Mouse (Mus musculus): ENCODE results near the gene Nod2. TPM values are rescaled to one million over a fixed set of nuclear protein-coding genes. Genes with fewer than 3 reads are reported as not detected.

The Nod2 gene
- total RNA-seq, 2 experiments from 2014 or later, result 0.31 to 0.53 TPM

- intact Hi-C loops (cut with DNase I), result loop anchor here (2.0 to 5.0 kb wide), 3 partner anchors 54 to 355 kb away; partner anchors contain the start of gene Brd7
- peak; percentile 77 for DNase-seq
- peak; percentile 97 for TF ChIP-seq CTCF (IDR thresholded peaks at IDR 0.05)
- H3K4me3 ChIP-seq, result no peak overlapping the region
- H3K27ac ChIP-seq, result no peak overlapping the region
Observed at GRCm38 (mm10) chr8:88621408-88621807, 25.7 kb upstream of the Nod2 start.

GRCm38 (mm10) chr8:88623351-88623750, 23.8 kb upstream of the Nod2 start:
- intact Hi-C loops (cut with DNase I), result loop anchor here (5.0 kb wide), 1 partner anchor 56 kb away; no protein-coding TSS in a partner anchor
- Histone ChIP-seq H3K27ac (no peak overlapping the region), H3K4me3 (no peak overlapping the region)
- no peak for TF ChIP-seq CTCF (IDR thresholded peaks at IDR 0.05)
- DNase-seq, result no peak

GRCm38 (mm10) chr8:88624276-88624675, 22.8 kb upstream of the Nod2 start:
- no peak overlapping the region for H3K4me3 ChIP-seq
- DNase-seq, result no peak
- intact Hi-C loops (cut with DNase I), result loop anchor here (5.0 kb wide), 1 partner anchor 57 kb away; no protein-coding TSS in a partner anchor
- TF ChIP-seq CTCF (IDR thresholded peaks at IDR 0.05), result no peak
- no peak overlapping the region for H3K27ac ChIP-seq

GRCm38 (mm10) chr8:88626433-88626832, 20.7 kb upstream of the Nod2 start:
- no peak for TF ChIP-seq CTCF (IDR thresholded peaks at IDR 0.05)
- no peak for DNase-seq
- Histone ChIP-seq H3K27ac (no peak overlapping the region), H3K4me3 (no peak overlapping the region)
- intact Hi-C loops (cut with DNase I), result loop anchor here (2.0 kb wide), 1 partner anchor 70 kb away; the partner anchor contains the start of gene Cyld

- peak overlapping the region; percentile 77 for H3K27ac ChIP-seq
- DNase-seq, result no peak
- intact Hi-C loops (cut with DNase I), result loop anchor here (2.0 kb wide), 1 partner anchor 70 kb away; the partner anchor contains the start of gene Cyld
- TF ChIP-seq CTCF (IDR thresholded peaks at IDR 0.05), result no peak
- H3K4me3 ChIP-seq, result peak overlapping the region; percentile 82
Observed at GRCm38 (mm10) chr8:88626940-88627264, 20.2 kb upstream of the Nod2 start.

GRCm38 (mm10) chr8:88627265-88627991, 19.7 kb upstream of the Nod2 start:
- peak overlapping the region; percentile 87 for H3K27ac ChIP-seq
- intact Hi-C loops (cut with DNase I), result loop anchor here (2.0 kb wide), 1 partner anchor 69 kb away; the partner anchor contains the start of gene Cyld
- TF ChIP-seq CTCF (IDR thresholded peaks at IDR 0.05), result 0 out of 2 replicates have a peak, but pooled peaks have one; percentile 13
- peak; percentile 89 for DNase-seq
- H3K4me3 ChIP-seq, result peak overlapping the region; percentile 82

DNA sequence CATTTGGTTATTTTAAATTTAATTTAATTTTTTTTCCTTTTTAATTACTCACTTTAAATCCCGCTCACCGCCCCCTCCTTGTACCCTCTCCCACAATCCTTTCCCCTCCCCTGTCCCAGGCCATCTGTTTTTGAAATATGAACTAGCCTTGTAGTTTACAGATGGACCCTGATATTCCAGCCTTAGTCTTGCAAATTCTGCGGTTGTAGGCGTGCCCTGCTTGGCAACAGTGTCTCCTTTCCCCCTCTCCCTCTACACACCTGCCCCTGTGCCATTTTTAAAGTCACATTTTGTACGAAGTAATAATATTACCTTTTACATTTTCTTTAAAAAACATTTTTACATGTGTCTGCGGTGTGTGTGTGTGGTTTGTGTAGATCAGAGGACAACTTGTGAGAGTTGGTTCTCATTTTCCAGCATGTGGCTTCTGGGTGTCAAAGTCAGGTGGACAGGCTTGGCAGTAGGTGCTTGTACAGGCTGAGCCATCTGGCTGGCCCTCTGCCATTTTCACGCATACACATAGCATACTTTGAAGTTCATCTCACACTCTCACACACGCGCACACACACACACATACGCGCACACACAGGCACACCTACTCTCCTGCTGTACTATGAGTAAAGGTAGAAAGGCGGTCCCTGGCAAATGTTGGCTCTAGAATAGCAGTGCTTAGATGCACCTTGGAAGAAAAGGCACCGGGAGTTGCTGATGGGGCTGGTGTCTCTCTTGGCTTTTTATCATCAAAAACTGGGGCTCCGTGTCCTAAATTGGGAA, 18.9 kb upstream of the Nod2 start:
- peak overlapping the region; percentile 82 for H3K4me3 ChIP-seq
- TF ChIP-seq CTCF (IDR thresholded peaks at IDR 0.05), result no peak
- intact Hi-C loops (cut with DNase I), result no loop called here
- DNase-seq, result no peak
- peak overlapping the region; percentile 87 for H3K27ac ChIP-seq

DNA sequence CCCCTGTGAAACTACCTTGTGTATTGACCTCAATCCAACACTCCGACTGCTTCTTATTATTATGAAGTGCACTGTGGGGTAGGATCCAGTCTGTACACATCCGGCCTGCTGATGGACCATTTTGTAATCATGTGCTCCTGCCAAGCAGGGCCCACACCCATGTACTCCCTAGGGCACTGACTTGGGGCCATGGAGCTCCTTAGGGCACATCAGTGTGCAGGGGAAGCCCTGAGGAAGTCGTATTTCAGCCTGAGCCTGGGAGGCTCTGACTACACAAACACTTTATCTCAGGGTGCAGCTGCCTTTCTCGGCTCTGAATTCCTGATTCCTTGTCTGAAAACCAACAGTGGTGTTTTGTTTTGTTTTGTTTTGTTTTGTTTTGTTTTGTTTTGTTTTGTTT, 16.9 kb upstream of the Nod2 start:
- TF ChIP-seq CTCF (IDR thresholded peaks at IDR 0.05), result no peak
- DNase-seq, result peak; percentile 47
- intact Hi-C loops (cut with DNase I), result no loop called here
- H3K27ac ChIP-seq, result peak overlapping the region; percentile 28; the same call in 1 of the 2 replicates
- H3K4me3 ChIP-seq, result no peak overlapping the region

DNA sequence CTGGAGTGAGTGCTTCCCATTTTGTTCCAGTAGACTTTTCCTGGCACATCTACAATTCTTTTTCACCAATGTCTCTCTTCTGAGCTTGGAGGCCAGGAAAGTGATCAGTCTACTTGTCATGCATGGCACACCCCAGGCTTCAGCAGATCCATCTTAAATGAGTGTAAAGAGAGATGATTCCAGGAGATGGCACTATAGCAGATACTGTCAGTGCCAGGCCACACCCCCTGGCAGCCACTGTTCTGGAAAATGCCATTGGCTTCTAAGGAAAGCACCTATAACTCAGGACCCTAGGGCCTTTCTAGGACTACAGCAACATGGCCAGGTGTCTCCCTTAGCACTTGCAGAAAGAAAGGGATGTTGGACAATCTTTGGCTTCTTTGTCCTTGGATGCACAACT, 16.0 kb upstream of the Nod2 start:
- no peak overlapping the region for H3K27ac ChIP-seq
- H3K4me3 ChIP-seq, result no peak overlapping the region
- peak; percentile 38 for TF ChIP-seq CTCF (IDR thresholded peaks at IDR 0.05)
- intact Hi-C loops (cut with DNase I), result no loop called here
- peak; percentile 31 for DNase-seq

DNA sequence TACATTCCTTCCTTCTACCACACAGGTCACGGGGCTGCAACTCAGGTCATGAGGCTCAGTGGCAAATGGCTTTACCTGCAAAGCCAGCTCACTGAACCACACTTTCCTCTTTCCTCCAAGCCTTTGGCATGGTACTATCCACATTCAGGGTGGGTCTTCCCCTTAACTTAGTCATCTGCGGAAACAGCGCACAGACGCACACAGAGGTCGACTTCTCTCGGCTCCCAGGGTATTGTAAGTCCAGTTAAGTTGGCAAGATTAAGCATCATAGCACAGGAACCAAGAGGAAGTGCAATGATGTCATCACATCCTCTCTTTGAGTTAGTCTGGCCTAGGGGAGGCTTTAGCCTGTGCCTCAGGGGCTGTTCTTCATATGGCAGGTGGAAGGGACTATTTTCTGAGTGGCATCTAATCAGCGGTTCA, 13.8 kb upstream of the Nod2 start:
- no peak for TF ChIP-seq CTCF (IDR thresholded peaks at IDR 0.05)
- H3K27ac ChIP-seq, result peak overlapping the region; percentile 68
- intact Hi-C loops (cut with DNase I), result no loop called here
- DNase-seq, result no peak
- H3K4me3 ChIP-seq, result 0 out of 2 replicates have a peak overlapping the region, but pooled peaks have one; percentile 17

DNA sequence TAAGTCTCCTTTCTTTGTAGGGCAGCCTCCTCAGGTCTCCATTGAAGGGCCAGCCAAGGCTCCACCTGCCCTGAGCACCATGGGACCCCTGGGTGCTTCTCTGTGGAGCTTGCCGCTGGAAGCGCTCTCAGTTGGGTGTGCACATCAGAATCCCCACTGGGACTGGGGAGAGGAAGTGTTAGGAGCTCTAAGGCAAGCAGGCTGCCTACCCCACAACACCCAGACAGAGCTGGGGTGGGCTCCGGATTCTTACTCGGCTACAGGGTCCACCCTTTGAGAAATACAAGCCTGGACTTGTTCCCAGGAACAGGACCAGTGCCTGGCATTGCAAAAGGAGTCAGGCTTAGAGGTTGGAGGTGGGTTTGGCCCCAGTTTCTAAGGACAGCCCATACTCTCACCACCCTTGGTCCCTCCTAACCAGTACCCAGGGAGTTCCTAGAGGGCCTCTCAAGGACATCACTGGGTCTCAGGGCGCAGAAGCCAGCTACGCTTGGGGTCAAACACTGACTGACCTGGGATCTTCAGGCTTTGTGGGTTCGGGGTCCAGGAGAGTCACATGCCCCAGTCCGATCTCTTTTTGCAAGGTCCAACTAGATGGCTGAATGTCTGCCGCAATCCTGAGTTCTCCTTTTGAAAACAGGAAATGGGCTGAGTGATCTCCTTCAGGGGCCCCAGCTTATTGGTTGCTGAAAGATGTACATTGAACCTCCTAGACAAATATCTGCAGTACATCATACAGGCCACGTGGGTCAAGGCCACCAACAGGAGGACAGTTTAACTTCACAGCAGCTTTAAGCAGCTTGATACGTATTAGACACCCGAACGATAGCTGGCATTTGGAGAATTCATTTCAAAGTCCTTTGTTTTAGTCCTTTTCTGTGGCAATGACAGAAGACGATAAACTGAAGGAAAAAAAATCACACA, 11.4 kb upstream of the Nod2 start, which contains the start of gene Snx20:
Gene Snx20 (minus strand): TSS at position 655 of the 924 bp plus-strand sequence.
- Histone ChIP-seq H3K27ac (peak within 1 kb of the TSS; percentile 40), H3K4me3 (peak within 1 kb of the TSS; percentile 54)
- intact Hi-C loops (cut with DNase I), result no loop called here
- TF ChIP-seq CTCF (IDR thresholded peaks at IDR 0.05), result no peak
- no peak for DNase-seq

Data from gastrocnemius, adult 2 months (tissue).